Mouse (Mus musculus) gastrocnemius, postnatal 4 days (tissue): Measurements from ENCODE around the gene Grik3. TPM values are rescaled to one million over a fixed set of nuclear protein-coding genes. Genes with fewer than 3 reads are reported as not detected.

Experiments
- DNase-seq, 2 experiments: peaks; one replicate each; pipeline ENCODE4 v3.0.0; 2021 to 2022; ENCODE audit warnings: low spot score in 2 of 2, mixed read lengths in 2 of 2
- microRNA-seq: library from miRNA; unstranded; fragments of <30 nt; microRNA quantifications from one replicate; pipeline ENCODE4 v1.2.0, GENCODE M21; 2021
- total RNA-seq, 2 experiments: library from RNA; stranded (reverse); gene quantifications; 2 replicates each; pipeline ENCODE4 v1.2.3; 2021

Gene Grik3
- total RNA-seq, 2 experiments from 2014 or later = 0.31 to 0.54 TPM

DNA sequence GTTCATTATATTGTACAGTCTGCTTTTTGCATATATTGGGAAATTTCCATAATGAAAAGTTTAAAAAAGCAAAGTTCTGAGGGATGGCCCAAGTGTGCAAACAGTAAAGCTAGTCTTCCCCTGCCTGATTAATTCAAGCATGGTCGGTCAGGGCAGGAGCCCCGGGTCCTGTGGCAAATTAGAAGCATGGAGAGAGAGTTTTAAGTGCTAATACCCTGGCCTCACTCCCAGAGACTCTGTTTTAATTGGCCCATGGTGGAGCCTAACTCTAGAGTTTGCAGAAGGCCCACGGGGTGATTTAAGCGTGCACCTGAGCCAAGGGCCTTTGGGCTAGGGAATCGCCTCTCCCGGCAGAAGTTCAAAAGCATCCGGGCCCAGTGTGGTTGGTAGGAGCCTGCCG is 215.2 kb downstream of the Grik3 start:
- DNase-seq = no peak

DNA sequence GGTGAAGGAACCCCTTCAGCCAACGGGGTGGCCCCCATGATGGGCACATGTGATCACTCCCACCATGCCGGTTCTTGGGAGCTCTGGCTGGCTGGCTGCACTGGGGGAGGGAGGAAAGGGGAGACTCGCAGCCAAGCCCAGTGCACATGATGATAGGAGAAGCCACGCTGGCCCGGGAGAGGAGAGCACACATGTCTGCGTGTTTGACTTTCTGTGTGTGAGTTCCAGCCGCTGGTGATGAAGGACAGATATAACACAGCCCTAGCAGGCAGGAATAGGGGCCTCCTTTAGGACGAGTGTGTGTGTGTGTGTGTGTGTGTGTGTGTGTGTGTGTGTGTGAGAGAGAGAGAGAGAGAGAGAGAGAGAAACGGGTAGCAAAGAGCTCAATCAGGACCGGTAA is 219.2 kb downstream of the Grik3 start:
- no peak for DNase-seq

DNA sequence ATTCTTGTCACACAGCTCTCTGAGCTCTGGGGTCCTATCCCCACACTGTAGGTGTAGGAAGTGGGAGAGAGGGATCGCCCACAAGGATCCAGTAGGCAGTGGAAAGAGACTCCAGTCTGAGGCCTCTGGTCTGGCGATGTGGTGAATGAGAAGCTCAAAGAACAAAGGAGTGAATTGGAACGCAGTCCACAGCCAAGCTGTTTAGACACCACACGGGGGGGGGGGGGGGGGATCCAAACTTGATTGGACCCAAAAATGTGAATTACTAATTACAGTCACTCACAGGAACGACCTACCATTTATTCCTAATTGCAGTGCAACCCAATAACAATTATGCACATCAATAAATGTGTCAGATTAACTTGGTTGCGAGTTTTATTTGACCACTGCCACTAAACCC is 227.4 kb downstream of the Grik3 start:
- DNase-seq = no peak

DNA sequence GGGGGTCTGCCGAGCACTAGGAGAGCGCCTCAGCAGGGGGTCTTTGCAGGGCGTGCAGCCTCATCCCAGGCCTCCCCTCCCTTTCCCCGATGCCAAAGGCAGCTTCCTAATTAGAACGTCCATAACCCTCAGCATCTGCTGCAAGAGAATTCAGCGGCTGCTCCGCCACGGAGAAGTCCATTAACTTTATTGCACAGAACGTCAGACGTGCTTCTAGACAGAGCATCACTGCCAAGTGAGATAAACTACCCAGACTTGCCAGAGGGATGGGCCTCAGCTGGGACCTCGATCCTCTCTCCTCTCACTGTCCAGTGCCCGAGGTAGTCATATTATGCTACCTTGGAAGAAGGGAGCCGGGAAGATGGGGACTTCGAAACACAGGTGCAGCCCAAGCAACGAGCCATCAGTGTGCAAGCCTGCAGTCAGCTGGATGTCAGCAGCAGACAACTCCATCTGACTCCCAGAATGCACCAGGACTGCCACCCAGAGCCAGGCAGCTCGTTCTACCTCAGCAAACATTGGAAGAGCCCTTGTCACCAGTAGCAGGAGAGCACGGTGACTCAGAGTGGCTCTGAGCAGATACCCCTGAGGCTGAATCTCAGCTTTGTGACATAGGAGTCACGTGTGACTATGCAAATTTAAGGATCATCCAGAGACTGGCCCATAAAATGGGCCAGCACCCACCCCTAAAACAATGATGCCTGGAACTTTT is 228.1 kb downstream of the Grik3 start:
- no peak for DNase-seq

DNA sequence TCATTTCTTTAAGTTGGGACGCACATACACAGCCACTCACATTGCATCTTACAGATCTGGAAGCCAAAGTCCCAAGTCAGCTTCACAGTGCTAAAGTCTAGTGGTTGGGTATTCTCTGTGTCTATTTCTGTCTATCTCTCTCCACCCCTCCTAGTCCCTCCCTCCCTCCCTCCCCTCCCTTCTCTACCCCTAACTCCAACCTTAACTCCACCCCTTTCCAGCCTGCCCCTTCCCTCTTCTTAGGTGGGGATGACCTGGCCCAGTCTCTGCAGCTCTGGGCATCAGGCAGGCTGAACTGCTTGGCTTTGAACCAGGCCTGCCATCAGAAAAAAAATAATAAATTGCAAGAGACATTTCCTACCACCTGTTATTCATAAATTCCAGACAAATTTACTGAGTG is 235.7 kb downstream of the Grik3 start:
- DNase-seq = no peak

DNA sequence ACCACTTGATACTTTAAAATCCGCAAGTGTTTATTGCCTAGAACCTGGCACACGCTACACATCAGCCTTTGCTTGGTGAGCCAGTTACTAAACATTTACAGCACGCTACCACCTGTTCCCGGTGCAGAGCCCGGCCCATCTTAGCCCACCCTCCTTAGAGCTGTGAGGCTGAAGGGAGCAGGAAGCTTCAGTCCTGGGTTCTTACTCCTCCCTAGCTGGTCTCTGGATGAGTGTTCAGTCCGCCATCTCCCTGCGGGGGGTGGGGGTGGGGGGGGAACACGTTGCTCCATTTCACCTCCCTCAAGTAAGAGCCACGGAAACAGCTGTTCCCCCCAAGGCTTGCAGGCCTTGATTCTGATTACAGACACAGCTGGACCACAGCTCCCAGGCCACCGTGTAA is 236.5 kb downstream of the Grik3 start:
- no peak for DNase-seq

DNA sequence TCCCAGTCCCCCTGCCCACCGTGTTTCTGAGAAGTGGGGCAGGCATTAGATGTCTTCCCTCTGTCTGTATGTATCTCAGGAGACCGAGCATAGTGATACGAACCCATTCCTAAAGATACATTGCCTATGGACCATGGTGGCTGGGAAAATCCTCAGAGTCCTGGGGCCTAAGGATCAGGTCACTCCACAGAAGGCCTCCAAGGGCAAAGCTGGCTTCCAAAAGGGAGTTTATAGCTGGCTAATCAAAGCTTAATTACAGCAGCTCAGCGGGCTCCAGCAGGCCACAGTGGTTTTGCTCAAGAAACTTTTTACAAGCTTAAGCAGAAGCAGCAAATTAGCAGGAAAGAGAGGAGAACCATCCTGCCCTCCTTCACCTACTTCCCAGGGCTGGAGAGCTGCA is 237.1 kb downstream of the Grik3 start:
- DNase-seq = no peak

DNA sequence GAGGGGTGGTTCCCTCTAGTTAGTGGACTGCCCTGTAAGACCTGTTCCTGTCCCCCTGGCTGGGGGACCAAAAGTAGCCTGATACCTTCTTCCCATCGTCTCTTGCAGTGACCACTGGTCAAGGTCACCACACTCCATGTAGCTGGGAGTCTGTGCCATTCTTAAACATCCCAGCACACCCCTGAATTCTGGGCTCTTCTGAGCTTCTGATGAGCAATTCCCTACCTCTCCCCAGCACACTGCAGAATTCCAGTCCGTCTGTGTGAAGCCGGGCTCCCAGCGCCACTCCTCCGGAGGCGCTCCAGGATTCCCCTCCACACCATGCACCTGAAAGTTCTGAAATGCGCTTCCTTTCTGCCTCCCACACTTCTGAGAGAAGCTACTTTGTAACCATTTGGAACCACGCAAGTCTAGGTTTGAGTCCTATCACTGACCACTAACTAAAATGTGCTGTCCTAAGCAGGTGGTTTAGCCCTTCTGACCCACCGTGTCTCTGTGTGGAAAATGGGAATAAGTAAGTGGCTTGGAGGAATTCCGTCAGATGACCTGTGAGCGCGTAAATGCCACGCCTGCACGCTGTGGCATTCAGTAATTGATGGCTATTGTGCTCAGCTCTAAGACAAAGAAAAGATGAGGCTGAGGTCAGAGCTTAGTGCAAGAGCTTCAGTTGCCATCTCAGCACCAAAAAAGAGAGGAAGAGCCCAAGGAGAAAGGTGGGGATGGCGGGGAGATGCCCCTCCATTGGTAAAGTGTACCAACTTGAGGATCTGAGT is 237.8 kb downstream of the Grik3 start:
- no peak for DNase-seq

DNA sequence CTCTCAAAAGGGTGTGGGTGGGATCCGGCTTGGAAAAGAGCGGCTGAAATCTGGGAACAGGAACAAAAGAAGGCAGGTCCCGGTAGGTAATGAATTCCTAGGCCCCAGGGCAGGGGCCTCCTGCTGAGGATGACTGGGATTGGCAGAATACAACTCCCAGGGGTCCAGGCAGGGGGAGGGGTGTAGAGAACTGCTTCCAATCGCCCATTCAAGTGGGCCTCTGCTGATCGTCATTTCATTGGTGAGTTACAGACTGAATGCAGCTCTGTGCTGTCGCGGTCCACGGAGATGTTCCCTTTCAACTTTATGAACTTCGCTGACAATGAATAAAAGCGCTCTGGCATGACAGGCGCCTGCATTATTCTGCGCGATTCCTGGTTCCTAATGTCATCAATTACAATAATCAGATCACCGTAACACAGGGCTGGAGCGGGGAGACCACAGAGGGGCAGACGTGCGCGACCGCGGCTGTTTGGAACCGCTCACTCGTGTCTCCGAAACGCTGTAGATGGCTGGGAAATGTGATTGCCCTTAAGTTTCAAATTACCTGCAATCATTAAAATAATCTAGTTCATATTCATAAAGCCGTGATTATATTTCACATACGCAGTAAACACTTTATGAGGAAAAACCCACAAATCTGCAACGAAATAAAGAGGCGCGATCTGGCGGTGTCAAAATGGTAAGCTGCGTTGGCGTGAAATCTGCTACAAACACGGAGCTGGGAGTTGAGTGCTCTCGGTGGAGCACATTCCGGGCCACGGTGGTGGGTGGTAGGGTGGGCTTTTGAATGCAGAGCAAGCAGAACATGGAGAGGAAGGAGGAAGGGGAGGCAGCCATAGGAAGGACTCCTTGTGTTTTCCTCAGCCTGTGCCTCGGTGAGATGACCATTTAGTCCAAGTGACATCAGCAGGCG is 239.1 kb downstream of the Grik3 start:
- DNase-seq = peak in 1 of 2 experiments; percentile 14

DNA sequence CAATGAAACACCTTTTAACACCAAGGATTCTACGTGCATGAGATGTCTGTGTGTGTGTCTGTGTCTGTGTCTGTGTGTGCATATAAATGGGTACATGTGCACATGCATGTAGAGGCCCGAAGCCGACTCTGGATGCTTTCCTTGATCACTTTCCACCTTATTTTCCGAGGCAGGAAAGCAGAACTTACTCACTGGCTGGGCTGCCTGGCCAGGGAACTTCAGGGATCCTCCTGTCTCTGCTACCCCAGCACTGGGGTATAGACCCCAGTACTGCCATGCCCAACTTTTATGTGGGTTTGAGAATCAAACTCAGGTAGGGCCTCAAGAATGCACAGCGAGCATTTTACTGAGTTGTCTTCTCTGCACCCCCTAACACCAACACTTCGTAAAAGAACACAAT is 240.3 kb downstream of the Grik3 start:
- DNase-seq = no peak

DNA sequence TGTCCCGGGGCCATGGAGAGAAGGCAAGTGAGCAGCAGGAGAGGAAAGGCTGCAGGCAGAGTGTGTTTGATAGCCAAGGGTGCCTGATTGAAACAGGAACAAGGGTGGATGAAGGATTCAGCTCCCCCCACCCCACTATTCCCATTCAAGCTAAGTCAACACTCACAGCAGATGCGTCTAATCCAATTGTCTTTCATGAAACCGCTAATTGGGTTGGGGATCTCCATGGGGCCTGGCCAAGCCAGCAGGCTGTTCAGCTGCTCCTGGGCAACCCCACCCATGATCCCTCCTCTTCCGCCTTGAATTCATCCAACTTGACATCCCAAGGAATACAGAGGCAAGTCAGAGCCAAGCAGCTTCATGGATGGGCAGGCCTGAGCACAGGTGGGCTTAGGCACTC is 246.3 kb downstream of the Grik3 start:
- no peak for DNase-seq

DNA sequence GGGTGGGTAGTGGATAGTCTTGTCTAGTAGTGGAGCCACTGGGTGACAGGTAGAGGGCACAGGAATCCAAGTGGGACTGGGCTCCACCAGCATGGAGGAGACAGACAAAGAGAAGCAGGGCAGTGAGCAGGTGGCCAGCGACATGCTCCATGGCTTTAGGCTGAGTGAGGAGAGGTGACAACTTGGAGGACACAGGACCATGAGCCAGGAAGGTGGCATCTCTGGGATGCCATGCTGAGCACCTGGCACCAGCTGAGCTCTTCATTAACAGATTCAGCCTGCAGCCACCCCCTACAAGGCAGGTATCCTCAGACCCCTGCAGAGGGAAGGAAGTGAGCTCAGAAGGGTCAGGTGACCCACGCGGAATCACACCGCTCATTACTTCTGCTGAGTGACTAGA is 248.3 kb downstream of the Grik3 start:
- peak in 1 of 2 experiments; percentile 7 for DNase-seq

DNA sequence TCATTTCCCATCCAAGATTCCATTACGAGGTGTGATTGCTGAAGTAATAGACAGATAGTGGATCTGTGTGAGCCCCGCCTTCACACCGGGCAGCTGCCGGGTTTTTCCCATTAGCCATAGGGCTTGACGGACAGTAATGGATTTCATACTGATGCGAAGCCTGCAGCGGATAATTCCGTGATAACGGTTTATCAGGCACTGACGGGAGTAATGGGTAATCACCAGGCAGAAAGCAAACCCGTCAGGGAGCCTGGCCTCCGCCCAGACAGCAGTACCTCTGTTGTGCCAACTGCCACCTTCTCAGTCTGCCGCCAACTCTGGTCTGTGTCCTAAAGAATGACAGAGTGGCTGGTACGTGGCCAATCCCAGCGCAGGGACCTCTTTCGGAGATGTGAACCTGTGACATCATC is 251.7 kb downstream of the Grik3 start:
- DNase-seq = peak in 1 of 2 experiments; percentile 13

DNA sequence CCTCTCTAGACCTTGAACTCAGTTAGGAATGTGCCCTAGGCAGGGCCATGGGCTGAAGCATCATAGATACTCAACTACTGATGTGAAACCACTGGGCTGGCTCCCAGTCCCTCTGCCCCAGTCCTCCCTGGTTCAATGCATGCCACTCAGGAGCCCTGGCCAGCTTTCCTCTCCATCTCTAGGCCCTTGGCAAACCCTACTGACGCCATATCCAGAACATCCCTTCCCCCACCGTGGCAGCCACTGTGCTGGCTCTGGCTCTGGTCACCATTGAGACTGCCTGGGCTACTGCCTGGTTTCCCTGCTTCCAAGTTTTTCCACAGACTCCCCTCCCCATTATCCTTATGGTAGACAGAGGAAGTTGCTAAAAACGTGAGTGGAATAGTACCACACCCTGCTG is 255.4 kb downstream of the Grik3 start:
- DNase-seq = peak in 1 of 2 experiments; percentile 11

DNA sequence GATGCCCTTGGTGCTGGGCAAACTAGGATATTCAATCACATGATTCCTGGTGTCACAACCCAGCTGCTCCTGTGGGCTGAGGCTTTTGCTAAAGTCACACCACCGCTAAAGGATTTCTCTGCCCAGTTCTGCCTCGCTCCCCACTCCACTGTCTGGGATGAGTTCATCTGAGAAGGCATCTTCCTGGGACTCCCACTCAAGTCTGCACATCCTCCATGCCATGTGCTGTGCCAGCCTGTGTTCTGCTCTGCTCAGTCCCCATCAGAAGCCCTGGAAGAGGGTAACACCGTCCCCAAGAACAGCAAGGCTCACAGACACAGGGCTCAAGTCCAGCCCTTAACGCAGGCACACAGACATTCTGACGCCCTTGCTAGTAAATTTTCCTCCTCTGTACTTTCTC is 265.9 kb downstream of the Grik3 start:
- no peak for DNase-seq

DNA sequence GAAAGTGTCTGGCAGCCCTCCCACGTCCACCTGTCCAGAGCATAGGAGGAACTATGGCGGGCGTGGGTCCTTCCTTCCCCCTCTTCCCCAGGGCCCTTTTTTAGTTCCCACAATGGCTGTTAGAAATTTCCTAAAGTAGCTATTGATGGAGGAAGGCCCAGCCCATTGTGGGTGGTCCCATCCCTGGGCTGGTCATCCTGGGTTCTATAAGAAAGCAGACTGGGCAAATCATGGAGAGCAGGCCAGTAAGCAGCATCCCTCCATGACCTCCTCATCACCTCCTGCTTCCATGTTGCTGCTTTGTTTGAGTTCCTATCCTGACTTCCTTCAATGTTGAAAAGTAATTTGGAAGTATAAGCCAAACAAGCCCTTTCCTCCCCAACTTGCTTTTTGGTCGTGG is 269.8 kb downstream of the Grik3 start:
- no peak for DNase-seq

DNA sequence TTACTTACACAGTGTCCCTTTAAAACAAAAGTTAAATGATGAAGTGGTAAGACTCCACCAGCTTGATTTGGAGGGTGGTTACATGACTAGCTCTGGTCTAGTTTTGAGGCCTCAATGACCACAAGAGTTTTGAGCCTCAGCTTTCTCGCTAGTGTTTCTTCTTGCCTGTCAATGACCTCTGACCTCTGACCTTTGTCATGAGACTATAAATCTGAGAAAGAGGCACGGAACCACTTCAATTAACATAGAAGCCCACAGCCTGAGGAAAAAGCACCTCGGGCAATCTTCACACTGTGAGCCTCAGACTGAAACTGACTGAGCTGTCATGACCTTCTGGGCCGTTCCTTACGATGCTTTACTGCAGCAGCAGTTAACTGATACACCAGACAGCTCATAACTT is 272.6 kb downstream of the Grik3 start:
- no peak for DNase-seq

Small RNA genes within 50 kb of the gene (microRNA-seq; reads per million reads assigned to microRNA genes)
- not detected for gene Mir692-2
